19 mouse cellular contexts compared by ENCODE assay signal in the genomic region with DNA sequence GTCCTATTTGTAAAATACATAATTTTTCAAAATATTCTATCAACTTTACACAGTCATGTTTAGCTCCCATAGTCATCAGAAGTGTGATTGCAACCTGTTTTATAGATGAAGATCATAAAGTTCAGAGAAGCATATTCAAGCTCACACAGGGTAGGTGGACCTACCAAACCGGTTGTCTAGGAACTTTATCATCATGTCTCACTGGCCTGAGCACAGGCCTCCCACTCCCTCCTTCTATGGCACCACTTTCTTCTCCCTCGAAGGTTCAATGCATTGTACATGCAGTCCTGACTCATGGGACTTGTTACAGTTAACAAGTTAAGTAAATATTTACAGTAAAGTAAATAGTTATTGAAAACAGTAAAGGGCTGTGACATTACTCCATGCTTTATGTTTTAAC.
"Had no signal": no experiment of that assay in that cellular context is flagged by ENCODE, and none has a peak within 500 bp of the region (broad histone marks: within the 10 kb centered on the region; RNA-seq: fewer than 3 reads in every experiment).

No protein-coding gene starts in this region.

- ATAC-seq: liver, embryonic 12.5 days; midbrain, embryonic 15.5 days had no signal

- H3K9ac ChIP-seq: limb, embryonic 13.5 days; liver, embryonic 12.5 days; liver, embryonic 15.5 days; midbrain, embryonic 12.5 days; midbrain, embryonic 15.5 days; neural tube, embryonic 12.5 days; neural tube, embryonic 15.5 days had no signal

- H3K4me3 ChIP-seq: limb, embryonic 10.5 days; limb, embryonic 13.5 days; liver, embryonic 12.5 days; liver, embryonic 15.5 days; midbrain, embryonic 12.5 days; midbrain, embryonic 15.5 days; neural tube, embryonic 12.5 days; neural tube, embryonic 15.5 days had no signal

- H3K27me3 ChIP-seq: limb, embryonic 13.5 days; liver, embryonic 12.5 days; liver, embryonic 15.5 days; midbrain, embryonic 12.5 days; midbrain, embryonic 15.5 days; neural tube, embryonic 12.5 days; neural tube, embryonic 15.5 days had no signal

- H3K9me3 ChIP-seq: limb, embryonic 10.5 days; limb, embryonic 13.5 days; liver, embryonic 12.5 days; liver, embryonic 15.5 days; midbrain, embryonic 12.5 days; midbrain, embryonic 15.5 days; neural tube, embryonic 12.5 days; neural tube, embryonic 15.5 days had no signal

- H3K4me1 ChIP-seq: limb, embryonic 10.5 days; liver, embryonic 12.5 days; liver, embryonic 15.5 days; midbrain, embryonic 12.5 days; midbrain, embryonic 15.5 days; neural tube, embryonic 12.5 days; neural tube, embryonic 15.5 days had no signal

- H3K27ac ChIP-seq: kidney, postnatal 0 days; limb, embryonic 10.5 days; limb, embryonic 13.5 days; liver, embryonic 12.5 days; liver, embryonic 15.5 days; macrophage; midbrain, embryonic 12.5 days; midbrain, embryonic 15.5 days; neural tube, embryonic 12.5 days; neural tube, embryonic 15.5 days had no signal

- H3K36me3 ChIP-seq: limb, embryonic 10.5 days; limb, embryonic 13.5 days; liver, embryonic 12.5 days; liver, embryonic 15.5 days; midbrain, embryonic 12.5 days; midbrain, embryonic 15.5 days; neural tube, embryonic 12.5 days; neural tube, embryonic 15.5 days had no signal

- DNase-seq: kidney, adult 18-20 months; kidney, postnatal 25 days; liver; lung, adult 18-20 months; lung, postnatal 14 days; retina, postnatal 1 day; right cerebral cortex, postnatal 25 days; spleen, adult 18-20 months; thymus, postnatal 36 days had no signal

- H3K4me2 ChIP-seq: limb, embryonic 13.5 days; liver, embryonic 12.5 days; liver, embryonic 15.5 days; midbrain, embryonic 12.5 days; midbrain, embryonic 15.5 days; neural tube, embryonic 12.5 days; neural tube, embryonic 15.5 days had no signal
